ENCODE assay signal across 17 mouse cellular contexts in the genomic region with DNA sequence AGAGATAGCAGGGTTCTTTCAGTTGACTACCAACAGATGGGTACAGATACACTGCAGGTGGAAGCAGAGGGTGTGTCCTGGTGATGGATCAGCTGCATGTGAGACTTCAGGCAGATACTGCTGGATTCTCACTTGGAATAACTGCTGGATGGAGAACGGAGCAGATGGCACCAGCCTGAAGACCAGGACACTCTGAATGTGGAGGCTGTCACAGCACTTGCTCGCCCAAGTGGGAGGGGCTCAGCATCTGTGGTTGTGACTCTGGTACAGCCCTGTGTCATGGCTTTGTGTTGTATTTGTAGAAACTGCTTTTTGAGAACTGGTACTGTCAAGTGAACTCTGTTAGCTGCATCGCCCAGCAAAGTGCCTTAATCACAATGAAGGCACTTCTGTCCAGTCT.
A peak's percentile ranks its signal among the peaks of the same experiment; 100 is the strongest.
DNase-seq lines count a peak whose midpoint lies in the region; ATAC-seq lines count a peak whose summit lies in the region.
"Had no signal": no experiment of that assay in that cellular context is flagged by ENCODE, and none has a peak within 500 bp of the region (broad histone marks: within the 10 kb centered on the region; RNA-seq: fewer than 3 reads in every experiment).

No protein-coding gene starts in this region.

- H3K9ac ChIP-seq in forebrain, embryonic 16.5 days (replicated peaks; ENCODE audit: low read depth, low read length), result no peak overlapping the region
- H3K9ac ChIP-seq: heart, embryonic 13.5 days; limb, embryonic 12.5 days; liver, embryonic 13.5 days had no signal

- peak; percentile 65 for ATAC-seq in frontal cortex, adult (ENCODE audit: low TSS enrichment)
- peak; percentile 3; the same call in 1 of the 2 replicates for ATAC-seq in forebrain, embryonic 16.5 days
- ATAC-seq: intestine, postnatal 0 days had no signal

- H3K36me3 ChIP-seq in forebrain, embryonic 16.5 days (ENCODE audit: control insufficient read depth, insufficient read depth), result no peaks in the 10 kb centered on the region
- H3K36me3 ChIP-seq: heart, embryonic 13.5 days; limb, embryonic 12.5 days; liver, embryonic 13.5 days had no signal

- DNase-seq in frontal cortex, postnatal 14 days (ENCODE audit: low spot score in 2 of 2), result no peak
- DNase-seq in left cerebral cortex, adult 9 months (ENCODE audit: low spot score in 2 of 2), result peak; percentile 20 to 39
- no peak for DNase-seq in left cerebral cortex, postnatal 4 days
- peak; percentile 70 for DNase-seq in layer of hippocampus, adult 9-11 months
- DNase-seq in gastrocnemius, postnatal 4 days (ENCODE audit: low spot score in 2 of 2), result no peak
- no peak for DNase-seq in lung, postnatal 14 days
- DNase-seq: adrenal gland, postnatal 25 days; B cell, adult 2 months; heart, postnatal 36 days; liver, embryonic 13.5 days; right cerebral cortex, adult 18-20 months; thymus, postnatal 25 days had no signal

- H3K27me3 ChIP-seq in forebrain, embryonic 16.5 days (replicated peaks; ENCODE audit: control insufficient read depth, insufficient read depth, low read length), result no peaks in the 10 kb centered on the region
- H3K27me3 ChIP-seq: heart, embryonic 13.5 days; limb, embryonic 12.5 days; liver, embryonic 13.5 days had no signal

- H3K4me3 ChIP-seq in forebrain, embryonic 16.5 days (replicated peaks; ENCODE audit: low read length), result no peak overlapping the region
- H3K4me3 ChIP-seq: heart, embryonic 13.5 days; limb, embryonic 12.5 days; liver, embryonic 13.5 days had no signal

- H3K4me1 ChIP-seq in forebrain, embryonic 16.5 days (replicated peaks; ENCODE audit: control insufficient read depth, insufficient read depth, low read length), result peaks cover 15% of the 10 kb centered on the region
- H3K4me1 ChIP-seq: limb, embryonic 12.5 days; liver, embryonic 13.5 days had no signal

- H3K9me3 ChIP-seq in forebrain, embryonic 16.5 days (ENCODE audit: control insufficient read depth, low read length), result no peaks in the 10 kb centered on the region
- H3K9me3 ChIP-seq: heart, embryonic 13.5 days; limb, embryonic 12.5 days; liver, embryonic 13.5 days had no signal

- 69% methylated on average over 3 of the region's 3 CpGs for WGBS in forebrain, embryonic 16.5 days

- H3K27ac ChIP-seq in forebrain, embryonic 16.5 days (ENCODE audit: low read length), result no peak overlapping the region
- H3K27ac ChIP-seq: heart, embryonic 13.5 days; limb, embryonic 12.5 days; liver, embryonic 13.5 days had no signal

- H3K4me2 ChIP-seq in forebrain, embryonic 16.5 days (ENCODE audit: low read length), result no peak overlapping the region
- H3K4me2 ChIP-seq: heart, embryonic 13.5 days; limb, embryonic 12.5 days; liver, embryonic 13.5 days had no signal

- intact Hi-C loops in left cerebral cortex, postnatal 4 days (cut with DNase I), result no loop called here

Comparison
In these comparisons a context has a peak if more than half of its experiments do, and no peak if none do; other contexts are left out.
1. DNase-seq: peak in left cerebral cortex, adult 9 months (2 of 2) and layer of hippocampus, adult 9-11 months (single experiment); none in frontal cortex, postnatal 14 days (0 of 2), left cerebral cortex, postnatal 4 days (single experiment), gastrocnemius, postnatal 4 days (0 of 2) and lung, postnatal 14 days (single experiment).